Comparison of ENCODE assay signal across 8 mouse cellular contexts in genomic region chr5:110362813-110363178, GRCm38 (mm10). TPM values are rescaled to one million over a fixed set of nuclear protein-coding genes. Genes with fewer than 3 reads are reported as not detected.
A peak's percentile ranks its signal among the peaks of the same experiment; 100 is the strongest.
DNase-seq lines count a peak whose midpoint lies in the region; ATAC-seq lines count a peak whose summit lies in the region.

No protein-coding gene starts in this region.

- DNase-seq in kidney, postnatal 36 days = no peak
- DNase-seq in embryonic facial prominence, embryonic 11.5 days (ENCODE audit: low spot score) = no peak
- no peak for DNase-seq in embryo, embryonic 9.5 days (ENCODE audit: extremely low spot score)
- DNase-seq in left cerebral cortex, adult 18-20 months (ENCODE audit: low spot score in 2 of 2) = no peak
- no peak for DNase-seq in ovary, postnatal 10 days (ENCODE audit: low spot score)

- H3K36me3 ChIP-seq in kidney, embryonic 15.5 days = peaks cover 16% of the 10 kb centered on the region
- H3K36me3 ChIP-seq in embryonic facial prominence, embryonic 11.5 days (replicated peaks; ENCODE audit: control insufficient read depth, insufficient read depth, low read depth, low read length) = no peaks in the 10 kb centered on the region; the same call in none of the 2 replicates
- H3K36me3 ChIP-seq in hindbrain, embryonic 16.5 days (ENCODE audit: control insufficient read depth, insufficient read depth, low read length) = 0 out of 2 replicates have a peak, but pooled peaks cover 6% of the 10 kb centered on the region
- no peaks in the 10 kb centered on the region; the same call in 1 of the 2 replicates for H3K36me3 ChIP-seq in midbrain, embryonic 15.5 days (replicated peaks)

- peak overlapping the region; percentile 58 for H3K4me3 ChIP-seq in kidney, embryonic 15.5 days (replicated peaks)
- peak overlapping the region; percentile 48 for H3K4me3 ChIP-seq in embryonic facial prominence, embryonic 11.5 days (ENCODE audit: low read depth, low read length)
- peak overlapping the region; percentile 48 for H3K4me3 ChIP-seq in hindbrain, embryonic 16.5 days (ENCODE audit: low read length)
- peak overlapping the region; percentile 44 for H3K4me3 ChIP-seq in midbrain, embryonic 15.5 days

- peak overlapping the region; percentile 96 for H3K4me2 ChIP-seq in kidney, embryonic 15.5 days
- H3K4me2 ChIP-seq in embryonic facial prominence, embryonic 11.5 days (ENCODE audit: low read depth, low read length) = peak overlapping the region; percentile 93
- peak overlapping the region; percentile 69 for H3K4me2 ChIP-seq in hindbrain, embryonic 16.5 days (ENCODE audit: low read length)
- H3K4me2 ChIP-seq in midbrain, embryonic 15.5 days = peak overlapping the region; percentile 84

- H3K27me3 ChIP-seq in kidney, embryonic 15.5 days = no peaks in the 10 kb centered on the region
- H3K27me3 ChIP-seq in embryonic facial prominence, embryonic 11.5 days (ENCODE audit: control insufficient read depth, insufficient read depth, low read length) = no peaks in the 10 kb centered on the region
- H3K27me3 ChIP-seq in hindbrain, embryonic 16.5 days (replicated peaks; ENCODE audit: control insufficient read depth, insufficient read depth, low read length) = no peaks in the 10 kb centered on the region
- peaks cover 3% of the 10 kb centered on the region; the same call in 1 of the 2 replicates for H3K27me3 ChIP-seq in midbrain, embryonic 15.5 days (replicated peaks)

- WGBS in kidney, embryonic 15.5 days = under 1% methylated on average over 27 of the region's 28 CpGs
- 2% methylated on average over 28 of the region's 28 CpGs for WGBS in embryonic facial prominence, embryonic 11.5 days
- WGBS in hindbrain, embryonic 16.5 days = 4% methylated on average over 28 of the region's 28 CpGs
- 3% methylated on average over 28 of the region's 28 CpGs for WGBS in midbrain, embryonic 15.5 days

- peak overlapping the region; percentile 55 for H3K9ac ChIP-seq in kidney, embryonic 15.5 days
- H3K9ac ChIP-seq in embryonic facial prominence, embryonic 11.5 days (replicated peaks; ENCODE audit: low read length) = peak overlapping the region; percentile 65
- peak overlapping the region; percentile 66 for H3K9ac ChIP-seq in hindbrain, embryonic 16.5 days (ENCODE audit: low read depth, low read length)
- H3K9ac ChIP-seq in midbrain, embryonic 15.5 days = peak overlapping the region; percentile 43

- no peaks in the 10 kb centered on the region for H3K9me3 ChIP-seq in kidney, embryonic 15.5 days (replicated peaks)
- H3K9me3 ChIP-seq in embryonic facial prominence, embryonic 11.5 days (replicated peaks; ENCODE audit: control insufficient read depth, low read length) = no peaks in the 10 kb centered on the region
- H3K9me3 ChIP-seq in hindbrain, embryonic 16.5 days (ENCODE audit: control insufficient read depth, low read length) = no peaks in the 10 kb centered on the region
- H3K9me3 ChIP-seq in midbrain, embryonic 15.5 days = no peaks in the 10 kb centered on the region

- no peak overlapping the region for H3K27ac ChIP-seq in kidney, embryonic 15.5 days
- H3K27ac ChIP-seq in embryonic facial prominence, embryonic 11.5 days (replicated peaks; ENCODE audit: low read depth, low read length) = no peak overlapping the region
- no peak overlapping the region for H3K27ac ChIP-seq in hindbrain, embryonic 16.5 days (ENCODE audit: low read depth, low read length)
- H3K27ac ChIP-seq in midbrain, embryonic 15.5 days = peak overlapping the region; percentile 49; the same call in 1 of the 2 replicates

- peaks cover 12% of the 10 kb centered on the region for H3K4me1 ChIP-seq in kidney, embryonic 15.5 days
- no peaks in the 10 kb centered on the region for H3K4me1 ChIP-seq in embryonic facial prominence, embryonic 11.5 days (ENCODE audit: control insufficient read depth, insufficient read depth, low read length)
- H3K4me1 ChIP-seq in hindbrain, embryonic 16.5 days (ENCODE audit: control insufficient read depth, insufficient read depth, low read depth, low read length) = no peaks in the 10 kb centered on the region; the same call in 1 of the 2 replicates
- H3K4me1 ChIP-seq in midbrain, embryonic 15.5 days = peaks cover 10% of the 10 kb centered on the region

- ATAC-seq in kidney, embryonic 15.5 days (replicated peaks; ENCODE audit: low FRiP score) = peak; percentile 61; the same call in 1 of the 2 replicates
- ATAC-seq in embryonic facial prominence, embryonic 11.5 days (replicated peaks; ENCODE audit: insufficient number of reproducible peaks, low FRiP score, low TSS enrichment, low read depth) = peak; percentile 24; the same call in 1 of the 2 replicates
- ATAC-seq in hindbrain, embryonic 16.5 days = no peak; the same call in 1 of the 2 replicates
- ATAC-seq in midbrain, embryonic 15.5 days (replicated peaks) = no peak

RNA-seq across cellular contexts. Expression of gene Lrcol1, which starts 18.3 kb away (rescaled TPM):
- not detected in 2 replicates for polyA plus RNA-seq in kidney, embryonic 15.5 days (2015; fragmentation: Nextera tagmentation; extraction: Ambion mirVana)
- polyA plus RNA-seq in embryonic facial prominence, embryonic 11.5 days (2014; fragmentation: Nextera tagmentation; extraction: Ambion mirVana) = not detected in 2 replicates
- not detected in 2 replicates for polyA plus RNA-seq in hindbrain, embryonic 16.5 days (2015; fragmentation: Nextera tagmentation; extraction: Ambion mirVana)
- polyA plus RNA-seq in midbrain, embryonic 15.5 days (2015; fragmentation: Nextera tagmentation; extraction: Ambion mirVana) = not detected in 2 replicates
- not detected for total RNA-seq in left cerebral cortex, adult 18-20 months (2021)

RNA-seq across cellular contexts. Expression of gene P2rx2, which starts 19.8 kb away (rescaled TPM):
- polyA plus RNA-seq in kidney, embryonic 15.5 days (2015; fragmentation: Nextera tagmentation; extraction: Ambion mirVana) = 0.68 and 0.87 TPM in 2 replicates
- polyA plus RNA-seq in embryonic facial prominence, embryonic 11.5 days (2014; fragmentation: Nextera tagmentation; extraction: Ambion mirVana) = 1.00 and 2.0 TPM in 2 replicates
- polyA plus RNA-seq in hindbrain, embryonic 16.5 days (2015; fragmentation: Nextera tagmentation; extraction: Ambion mirVana) = 13.0 and 15.5 TPM in 2 replicates
- polyA plus RNA-seq in midbrain, embryonic 15.5 days (2015; fragmentation: Nextera tagmentation; extraction: Ambion mirVana) = 7.7 and 8.4 TPM in 2 replicates
- total RNA-seq in left cerebral cortex, adult 18-20 months (2021) = under 1 TPM in 1 of 2 experiments, not detected in 1; 0.23 TPM

Comparison
In these comparisons a context has a peak if more than half of its experiments do, and no peak if none do; other contexts are left out.
1. ATAC-seq: peak in kidney, embryonic 15.5 days (single experiment) and embryonic facial prominence, embryonic 11.5 days (single experiment); none in hindbrain, embryonic 16.5 days (single experiment) and midbrain, embryonic 15.5 days (single experiment).
2. Peak in every context shown above with its lines, with median percentiles within 50 percentile points of each other: H3K4me2 ChIP-seq, H3K4me3 ChIP-seq and H3K9ac ChIP-seq.